Mouse (Mus musculus) liver, embryonic 15.5 days (tissue): ENCODE data around the gene Ankle1. TPM values are rescaled to one million over a fixed set of nuclear protein-coding genes. Genes with fewer than 3 reads are reported as not detected.

Experiments
- polyA plus RNA-seq: library from polyadenylated mRNA; unstranded; fragments of >200 nt; fragmentation: Nextera tagmentation; extraction: Ambion mirVana; gene quantifications from 2 replicates; pipeline ENCODE4 v1.2.1, GENCODE M21; 2015

Gene Ankle1
- polyA plus RNA-seq, 1 experiment from 2014 or later, result 42.0 TPM

Other genes with a start within 250 kb of the Ankle1 start
- gene Myo9b, start 133.3 kb upstream of the Ankle1 start, polyA plus RNA-seq, result 7.3 and 8.6 TPM in 2 replicates
- 44.8 and 47.5 TPM in 2 replicates for gene Haus8, start 133.1 kb upstream of the Ankle1 start, polyA plus RNA-seq
- 38.7 and 41.1 TPM in 2 replicates for gene Use1, start 39.2 kb upstream of the Ankle1 start, polyA plus RNA-seq
- gene Ocel1, start 34.7 kb upstream of the Ankle1 start, polyA plus RNA-seq, result 4.6 and 5.2 TPM in 2 replicates
- gene Nr2f6, start 24.1 kb upstream of the Ankle1 start, polyA plus RNA-seq, result 24.1 and 27.0 TPM in 2 replicates
- gene Ushbp1, start 10.2 kb upstream of the Ankle1 start, polyA plus RNA-seq, result 3.3 and 5.2 TPM in 2 replicates
- gene Babam1, start 9.1 kb upstream of the Ankle1 start, polyA plus RNA-seq, result 56.0 and 58.5 TPM in 2 replicates
- 9.1 and 9.2 TPM in 2 replicates for gene Abhd8, start 57.6 kb downstream of the Ankle1 start, polyA plus RNA-seq
- 81.2 and 96.6 TPM in 2 replicates for gene Mrpl34, start 58.9 kb downstream of the Ankle1 start, polyA plus RNA-seq
- 38.3 and 42.6 TPM in 2 replicates for gene Dda1, start 63.2 kb downstream of the Ankle1 start, polyA plus RNA-seq
- 0.15 and 0.20 TPM in 2 replicates for gene Ano8, start 80.0 kb downstream of the Ankle1 start, polyA plus RNA-seq
- 4.2 and 5.1 TPM in 2 replicates for gene Gtpbp3, start 82.1 kb downstream of the Ankle1 start, polyA plus RNA-seq
- 22.4 and 23.9 TPM in 2 replicates for gene Plvap, start 105.7 kb downstream of the Ankle1 start, polyA plus RNA-seq
- 0.06 and 0.14 TPM in 2 replicates for gene Ccdc194, start 119.7 kb downstream of the Ankle1 start, polyA plus RNA-seq
- gene Bst2, start 131.4 kb downstream of the Ankle1 start, polyA plus RNA-seq, result 35.3 and 37.3 TPM in 2 replicates
- 31.6 and 35.2 TPM in 2 replicates for gene Mvb12a, start 136.9 kb downstream of the Ankle1 start, polyA plus RNA-seq
- 0.50 and 0.94 TPM in 2 replicates for gene Tmem221, start 152.9 kb downstream of the Ankle1 start, polyA plus RNA-seq
- gene Nxnl1, start 160.6 kb downstream of the Ankle1 start, polyA plus RNA-seq, result 0.09 TPM in 1 of 2 replicates, not detected in the other
- 2.3 and 3.0 TPM in 2 replicates for gene Slc27a1, start 162.9 kb downstream of the Ankle1 start, polyA plus RNA-seq
- gene Pgls, start 186.2 kb downstream of the Ankle1 start, polyA plus RNA-seq, result 90.7 and 92.8 TPM in 2 replicates
- 0.99 and 1.4 TPM in 2 replicates for gene Fam129c, start 191.6 kb downstream of the Ankle1 start, polyA plus RNA-seq
- 23.0 and 25.6 TPM in 2 replicates for gene Colgalt1, start 205.0 kb downstream of the Ankle1 start, polyA plus RNA-seq